Mouse (Mus musculus) ES-CJ7 (cell line): ENCODE data around the gene B230118H07Rik.

ENCODE experiments used
- DNase-seq: peaks from one replicate; pipeline ENCODE4 v3.0.0; 2011; ENCODE audit warnings: low read depth, low spot score

The B230118H07Rik gene

DNA sequence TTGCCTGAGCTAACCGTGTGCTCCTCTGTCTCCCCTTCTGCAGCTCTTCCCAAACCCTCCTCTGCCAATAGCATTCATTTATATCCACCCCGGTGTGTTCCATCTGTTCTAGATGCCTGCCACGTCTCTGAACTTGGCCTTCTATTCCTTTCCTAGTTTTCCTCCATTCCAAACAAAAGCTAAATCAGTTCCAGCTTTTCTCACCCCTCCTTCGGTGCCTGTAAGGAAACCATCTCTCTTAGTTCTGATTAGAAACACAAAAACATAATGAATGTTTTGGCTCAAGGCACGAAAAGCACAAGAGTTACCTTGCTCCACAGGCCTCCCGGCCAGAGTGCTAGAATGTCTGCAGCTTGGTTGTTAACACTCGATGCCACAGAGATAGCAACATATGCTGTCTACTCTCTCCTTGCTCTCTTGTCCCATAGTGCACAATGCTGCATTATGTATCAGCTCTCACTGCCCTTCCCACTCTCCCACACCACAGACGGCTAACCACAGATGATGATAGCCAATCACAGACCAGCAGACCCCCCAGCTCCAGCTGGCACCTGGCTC is at the start of gene B230118H07Rik, which contains the start of gene Rag1:
Gene B230118H07Rik, minus strand, starts transcription at position 419 of the 558 bp plus-strand sequence.
Gene Rag1, minus strand, starts transcription at position 388 of the 558 bp plus-strand sequence.
- no peak for DNase-seq

DNA sequence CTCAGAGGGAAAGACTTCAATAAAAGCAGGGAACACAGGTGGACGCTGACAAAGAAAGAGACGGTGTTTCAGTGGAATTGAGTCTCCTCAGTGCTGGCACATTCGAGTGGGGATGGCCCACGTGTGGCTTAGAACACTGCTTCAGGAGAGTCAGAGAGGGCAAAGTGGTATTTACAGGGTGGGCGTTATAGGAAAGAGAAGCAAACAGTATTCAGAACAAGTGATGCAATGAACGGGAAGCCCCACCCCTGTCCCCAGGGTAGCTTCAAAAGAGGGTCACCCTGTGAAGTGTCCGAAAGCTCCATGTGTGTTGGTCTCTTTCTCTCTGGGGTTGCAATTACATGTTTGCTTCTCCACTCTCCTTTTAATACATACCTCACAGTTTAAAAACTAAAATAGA is 46.3 kb upstream of the B230118H07Rik start:
- DNase-seq, result no peak

DNA sequence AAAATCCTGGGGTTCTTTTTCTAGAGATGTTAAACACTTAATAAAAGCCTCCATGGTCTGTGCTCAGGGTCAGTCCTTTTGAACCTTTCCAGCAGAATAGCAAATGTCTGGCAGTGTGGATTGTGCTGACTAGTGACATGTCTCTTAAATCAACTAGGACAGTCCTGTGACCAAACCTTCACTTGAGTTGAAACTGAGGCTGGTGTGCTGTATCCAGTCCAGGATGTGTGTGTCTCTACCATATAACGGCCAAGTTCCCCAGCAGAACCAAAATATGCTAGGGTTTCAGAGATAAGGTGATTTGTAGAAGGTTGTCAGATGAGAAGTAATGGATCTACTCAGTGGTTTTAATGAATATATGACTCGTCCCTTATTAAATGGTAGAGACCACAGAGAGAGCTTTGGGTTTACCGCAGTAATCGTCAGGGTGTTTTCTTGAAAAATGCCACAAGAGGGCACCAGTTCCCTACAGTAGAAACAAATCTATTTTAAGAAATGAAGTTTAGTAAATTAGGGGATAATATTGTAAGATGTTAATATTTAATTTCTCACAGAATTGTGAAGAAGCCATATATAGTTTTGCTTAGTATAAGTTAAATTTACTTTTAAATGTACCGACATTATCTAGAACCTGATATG is 44.4 kb upstream of the B230118H07Rik start:
- DNase-seq, result no peak

DNA sequence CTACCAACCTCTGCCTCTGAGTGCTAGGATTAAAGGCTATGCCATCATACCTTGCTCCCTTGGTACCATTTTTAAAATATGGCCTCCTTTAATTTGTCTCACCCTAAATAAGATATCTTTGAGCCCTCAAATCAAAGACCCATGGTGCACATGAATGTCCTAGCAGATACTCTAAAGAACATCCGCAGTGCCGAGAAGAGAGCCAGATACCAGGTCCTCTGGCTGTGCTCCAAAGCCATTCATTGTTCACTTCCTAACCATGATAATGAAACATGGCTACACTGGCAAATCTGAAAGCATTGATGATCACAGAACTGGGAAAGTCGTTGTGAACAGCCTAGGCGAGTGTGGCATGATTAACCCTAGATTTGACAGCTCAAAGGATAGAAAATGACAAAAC is 43.7 kb upstream of the B230118H07Rik start:
- DNase-seq, result no peak

DNA sequence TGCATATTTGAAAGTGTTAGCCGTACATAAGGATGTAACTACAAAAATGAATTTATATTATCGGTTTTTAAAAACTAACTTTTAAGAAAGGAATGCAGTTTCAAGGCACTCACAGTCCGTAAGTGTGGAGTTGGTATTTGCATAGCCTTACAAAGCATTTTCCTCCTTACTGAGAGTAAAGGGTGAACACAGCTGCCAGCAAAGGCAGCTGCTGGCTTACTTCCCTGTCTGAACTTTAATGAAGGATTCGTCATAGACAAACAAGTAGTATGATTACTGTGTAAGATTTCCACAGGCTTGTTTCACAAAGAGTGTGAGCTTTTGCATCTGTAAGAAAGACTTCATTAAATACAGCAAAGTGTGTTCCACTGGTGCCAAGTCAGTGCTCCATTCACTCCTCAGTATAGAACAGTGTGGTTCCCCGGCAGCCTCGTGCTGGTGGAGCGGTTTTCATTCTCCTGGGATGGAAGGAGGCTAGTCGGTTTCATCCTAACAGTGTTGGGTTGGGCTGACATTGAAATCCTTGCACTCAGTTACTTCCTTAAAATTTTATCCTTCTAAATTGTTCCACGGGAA is 41.0 kb upstream of the B230118H07Rik start:
- DNase-seq, result no peak

DNA sequence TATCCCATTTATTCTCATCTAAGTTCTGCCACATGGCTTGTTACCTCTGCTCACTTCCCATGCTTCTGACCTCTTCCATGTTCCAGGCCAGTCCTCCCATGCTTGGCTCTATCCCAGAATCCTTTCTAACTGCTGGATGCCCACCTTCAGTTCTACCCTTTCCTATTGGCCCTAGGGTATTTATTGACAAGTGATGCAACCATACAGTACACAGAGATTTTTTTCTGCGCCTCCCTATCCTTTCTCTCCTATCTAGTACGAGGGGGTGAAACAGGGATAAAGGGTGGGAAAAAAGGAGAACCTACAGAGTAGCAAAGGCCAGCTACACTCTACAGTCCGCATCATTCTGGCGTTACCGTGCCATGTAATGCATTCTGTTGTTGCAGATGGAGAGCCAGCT is 38.7 kb upstream of the B230118H07Rik start:
- no peak for DNase-seq

DNA sequence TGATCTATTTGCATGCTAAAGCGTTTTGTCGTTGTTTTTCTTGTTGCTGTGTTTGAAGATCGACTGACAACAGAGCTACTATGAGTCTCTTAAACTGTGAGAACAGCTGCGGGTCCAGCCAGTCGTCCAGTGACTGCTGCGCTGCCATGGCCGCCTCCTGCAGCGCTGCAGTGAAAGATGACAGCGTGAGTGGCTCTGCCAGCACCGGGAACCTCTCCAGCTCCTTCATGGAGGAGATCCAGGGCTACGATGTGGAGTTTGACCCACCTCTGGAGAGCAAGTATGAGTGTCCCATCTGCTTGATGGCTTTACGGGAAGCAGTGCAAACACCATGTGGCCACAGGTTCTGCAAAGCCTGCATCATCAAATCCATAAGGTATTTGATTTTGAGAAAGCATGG is 35.1 kb upstream of the B230118H07Rik start:
- no peak for DNase-seq

DNA sequence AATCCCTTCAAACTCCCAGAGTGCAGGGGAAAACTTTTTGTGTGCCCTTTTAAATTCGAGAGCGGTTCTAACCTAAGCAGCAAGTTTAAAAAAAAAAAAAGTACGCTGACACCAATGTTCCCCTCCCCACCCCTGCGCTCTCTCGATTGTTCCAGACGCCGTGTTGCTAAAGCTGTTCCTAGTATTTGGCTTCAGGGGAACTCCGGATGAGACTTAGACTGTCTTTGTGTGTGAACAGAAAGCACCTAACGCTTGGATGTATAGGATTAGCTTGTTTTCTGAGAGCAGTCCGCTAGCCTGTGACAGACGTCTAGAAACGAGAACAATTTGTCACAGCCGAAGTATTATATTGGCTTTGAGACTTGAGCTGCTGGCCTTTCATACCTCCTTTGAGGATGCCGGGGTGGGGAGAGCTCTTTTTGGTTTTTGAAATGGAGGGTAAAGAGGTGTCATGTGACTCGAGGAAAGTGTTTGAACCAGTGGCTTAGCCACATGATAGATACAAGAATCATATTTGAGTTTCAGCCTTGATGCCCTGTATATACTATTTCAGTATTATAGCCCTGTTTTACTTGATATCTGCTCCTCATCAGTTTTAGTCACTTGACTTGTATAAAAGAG is 29.9 kb upstream of the B230118H07Rik start:
- DNase-seq, result peak; percentile 17

DNA sequence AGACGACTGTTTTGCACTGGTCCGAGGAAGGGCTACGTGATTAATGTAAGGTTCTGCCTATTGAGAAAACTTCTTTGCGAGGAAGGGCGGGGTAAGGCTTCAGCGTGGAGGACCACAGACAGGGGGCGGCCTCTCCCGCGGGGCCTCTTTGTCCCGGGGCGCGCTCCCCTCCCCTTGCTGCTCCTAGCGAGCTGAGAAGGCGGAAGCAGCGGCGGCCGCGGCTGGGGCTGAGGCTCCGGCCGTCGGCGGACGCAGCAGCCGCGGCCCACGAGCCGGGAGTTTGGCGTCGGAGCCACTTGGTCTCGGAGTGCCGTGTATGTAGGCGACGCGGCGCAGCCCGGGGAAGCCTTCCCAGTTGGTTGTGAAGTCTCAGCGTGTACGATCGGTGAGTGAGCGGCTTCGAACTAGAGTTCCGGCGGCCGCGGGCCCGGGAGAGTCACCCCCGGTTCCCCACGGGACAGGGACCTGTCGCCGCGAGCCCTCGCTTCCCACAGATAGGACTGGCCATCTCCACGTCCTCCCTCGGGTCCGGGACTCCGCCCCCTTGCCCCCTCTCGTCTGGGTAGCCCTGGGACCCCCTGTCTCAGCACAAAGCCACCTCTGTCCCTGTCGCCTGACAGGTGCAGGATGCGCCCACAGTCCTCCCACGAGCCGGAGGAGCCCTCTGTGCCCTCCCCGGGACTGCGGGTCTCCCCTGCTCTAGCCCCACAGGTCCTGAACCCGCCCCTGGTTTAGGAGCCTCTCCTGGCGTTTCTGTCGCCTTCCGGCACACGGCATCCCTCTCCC is 29.1 kb upstream of the B230118H07Rik start, which contains the start of gene Traf6:
Gene Traf6, plus strand, starts transcription at position 194 of the 786 bp plus-strand sequence.
- DNase-seq, result peak; percentile 81

DNA sequence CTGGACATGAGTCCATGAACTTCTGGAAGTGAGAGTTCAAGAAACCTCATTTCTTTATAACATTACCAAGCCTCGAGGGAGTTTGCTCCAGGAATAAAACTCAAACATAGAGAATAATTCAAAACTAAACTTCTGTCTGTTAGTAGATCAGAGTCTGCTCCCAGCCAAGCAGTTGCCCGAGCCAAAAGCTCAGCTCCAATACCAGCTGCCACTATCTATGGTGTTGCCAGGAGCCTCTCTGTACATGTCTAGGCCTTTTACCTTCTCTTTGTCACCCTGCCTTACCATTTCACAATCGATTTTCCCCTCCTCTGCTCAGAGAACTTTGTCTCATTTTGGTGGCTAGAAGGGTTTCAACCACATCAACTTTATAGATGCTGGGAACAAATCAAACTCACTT is 24.2 kb upstream of the B230118H07Rik start:
- no peak for DNase-seq

DNA sequence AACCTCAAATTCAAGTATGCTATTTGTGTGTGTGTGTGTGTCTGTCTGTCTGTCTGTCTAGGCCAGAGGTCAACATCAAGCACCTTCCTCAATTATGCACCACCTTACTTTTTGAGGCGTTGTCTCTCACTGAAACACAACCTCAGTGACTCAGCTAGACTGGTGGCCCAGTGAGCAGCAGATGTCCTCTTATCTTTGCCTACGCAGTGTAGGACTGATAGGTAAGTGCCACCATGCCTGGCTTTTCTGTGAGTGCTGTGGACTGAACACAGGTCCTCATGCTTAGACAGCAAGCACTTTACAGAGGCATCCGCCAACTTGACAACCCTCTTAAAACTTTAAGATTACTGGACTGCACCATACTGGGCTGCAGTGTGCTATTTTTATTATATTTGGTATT is 19.4 kb upstream of the B230118H07Rik start:
- no peak for DNase-seq

DNA sequence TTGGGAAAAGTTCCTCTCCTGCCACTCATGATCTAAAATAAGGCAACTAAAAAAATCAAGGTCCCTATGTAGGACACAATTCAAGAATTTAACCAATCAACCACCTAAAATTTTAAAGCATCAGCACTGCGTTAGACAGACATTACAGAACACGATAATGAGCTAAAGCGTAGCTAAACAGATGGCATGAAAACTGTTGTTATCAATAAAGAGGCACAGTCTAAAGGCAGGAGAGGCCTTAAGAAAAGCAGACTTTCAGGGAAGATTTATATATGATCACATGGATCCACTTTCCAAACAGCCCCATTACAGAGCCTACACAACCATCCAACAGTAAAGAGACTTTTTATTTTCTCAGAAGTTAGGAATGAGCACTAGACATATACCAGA is 16.4 kb upstream of the B230118H07Rik start:
- DNase-seq, result no peak

DNA sequence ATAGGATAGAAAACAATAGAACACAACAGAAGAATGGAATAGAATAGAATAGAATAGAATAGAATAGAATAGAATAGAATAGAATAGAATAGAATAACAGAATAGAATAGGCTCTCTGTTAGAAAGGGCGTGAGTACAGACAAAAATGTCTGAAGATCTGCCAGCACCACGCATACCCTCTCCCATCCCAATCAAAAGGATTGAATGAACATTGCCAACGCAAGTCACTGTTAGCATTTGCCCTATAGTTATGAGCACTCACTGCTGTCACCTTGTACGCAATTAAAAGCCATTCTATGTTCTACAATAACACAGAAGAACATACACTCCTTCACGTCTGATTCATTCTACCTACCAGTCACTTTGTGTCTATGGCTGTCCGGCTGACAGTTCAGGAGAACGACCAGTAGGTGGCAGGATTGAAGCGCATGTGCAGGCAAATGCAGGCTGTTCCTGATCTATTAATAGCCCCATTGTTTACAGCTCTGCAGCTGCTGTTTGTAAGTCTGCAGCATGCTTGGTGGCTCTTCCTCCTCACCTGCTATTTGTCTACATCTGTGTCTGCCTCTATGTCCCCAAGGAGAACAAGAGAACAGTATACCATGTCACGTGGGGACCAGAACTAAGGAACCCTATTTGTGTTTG is 15.8 kb upstream of the B230118H07Rik start:
- DNase-seq, result peak; percentile 84

DNA sequence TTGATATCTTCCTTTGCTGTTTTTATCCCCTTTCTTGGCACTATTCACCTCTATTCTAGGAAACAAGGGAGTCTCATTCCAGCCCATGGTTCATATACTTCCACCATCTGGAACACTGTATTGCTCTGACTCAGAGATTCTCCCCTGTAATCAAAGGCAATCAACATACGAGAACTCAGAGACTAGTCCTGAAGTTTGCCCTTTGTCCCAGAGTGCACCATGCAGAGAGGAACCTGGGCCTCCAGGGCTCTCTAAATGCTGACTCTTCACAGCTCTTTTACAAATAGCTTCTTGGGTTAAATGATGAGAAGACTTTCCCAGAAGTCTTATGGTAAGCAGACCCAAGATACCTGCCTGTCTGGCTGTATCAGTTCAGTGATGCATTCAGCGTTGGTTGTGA is 11.2 kb upstream of the B230118H07Rik start:
- DNase-seq, result no peak

DNA sequence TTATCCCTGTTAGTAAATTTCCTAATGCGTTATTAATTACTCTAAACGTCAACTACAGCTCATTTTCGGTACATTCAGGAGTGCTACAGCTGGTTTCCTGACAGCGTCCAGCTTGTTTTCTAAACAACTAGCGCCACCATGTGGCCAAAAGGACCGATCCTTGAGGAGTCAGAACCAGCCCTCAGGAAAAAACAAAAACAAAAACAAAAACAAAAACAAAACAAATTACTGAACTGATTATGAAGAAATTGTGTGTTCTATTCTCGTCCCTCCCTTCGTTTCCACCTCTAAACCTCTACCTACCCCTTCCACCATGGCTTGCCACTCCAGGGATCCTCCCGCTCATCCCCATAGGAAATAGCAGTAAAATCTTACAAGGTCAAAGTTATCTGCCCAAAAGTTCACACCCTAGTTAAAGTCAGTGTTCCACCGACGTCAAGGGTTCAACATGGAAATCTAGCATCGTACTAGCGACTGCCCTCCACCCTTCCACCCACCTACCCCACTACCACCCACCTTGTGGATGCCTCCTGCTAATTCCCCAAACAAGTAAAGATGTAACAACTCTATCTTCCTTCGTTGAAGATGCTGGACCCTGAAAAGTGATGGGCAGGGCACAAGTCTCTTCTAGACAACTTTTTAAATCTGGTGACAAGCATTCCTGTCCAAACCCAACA is 3.7 kb upstream of the B230118H07Rik start:
- peak; percentile 56 for DNase-seq

DNA sequence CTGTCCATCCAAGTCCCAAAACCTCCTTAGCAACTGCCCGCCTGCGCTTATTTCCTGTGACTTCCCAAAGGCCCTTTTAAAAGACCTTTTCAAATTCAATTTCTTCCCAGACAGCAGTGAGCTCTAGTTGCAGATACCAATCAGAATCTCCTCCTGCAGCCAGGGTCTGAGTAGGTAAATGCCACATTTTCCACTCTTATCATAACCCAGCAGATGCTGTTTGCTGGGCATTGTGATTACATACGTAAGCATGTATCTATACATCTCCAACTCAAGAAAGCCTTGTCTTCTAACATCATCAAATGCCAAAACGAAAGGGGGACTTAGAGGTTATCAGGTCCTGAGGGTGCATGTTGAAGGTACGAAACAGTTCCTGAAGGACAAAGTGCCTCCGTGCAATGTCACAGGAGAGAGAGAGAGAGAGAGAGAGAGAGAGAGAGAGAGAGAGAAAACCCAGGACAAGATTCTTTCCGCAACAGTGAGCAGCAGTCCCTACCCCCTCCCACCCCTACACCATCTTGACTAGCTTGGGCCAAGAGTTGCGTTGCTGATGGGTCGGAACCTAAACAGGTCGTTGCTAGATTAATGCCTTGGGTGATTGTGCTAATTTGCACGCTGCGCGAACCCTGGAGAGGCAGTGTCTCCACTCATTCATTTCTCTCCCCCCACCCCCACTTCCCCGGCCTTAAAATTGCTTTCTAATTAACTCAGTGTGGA is 3.0 kb upstream of the B230118H07Rik start:
- DNase-seq, result no peak

DNA sequence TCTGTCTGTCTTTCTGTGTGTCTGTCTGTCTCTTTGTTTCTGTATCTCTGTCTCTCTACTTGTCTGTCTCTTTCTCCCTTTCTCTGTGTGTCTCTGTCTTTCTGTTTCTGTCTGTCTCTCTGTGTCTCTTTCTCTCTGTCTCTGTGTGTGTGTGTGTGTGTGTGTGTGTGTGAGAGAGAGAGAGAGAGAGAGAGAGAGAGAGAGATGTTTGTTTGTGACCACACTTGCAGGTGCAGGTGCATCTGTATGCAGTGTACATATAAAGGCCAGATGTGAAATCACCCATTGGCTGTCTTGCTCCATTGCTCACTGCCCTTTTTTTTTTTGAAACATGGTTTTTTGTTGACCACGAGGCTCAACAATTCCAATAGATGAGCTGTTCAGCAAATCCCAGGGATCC is 1.1 kb upstream of the B230118H07Rik start:
- DNase-seq, result no peak

DNA sequence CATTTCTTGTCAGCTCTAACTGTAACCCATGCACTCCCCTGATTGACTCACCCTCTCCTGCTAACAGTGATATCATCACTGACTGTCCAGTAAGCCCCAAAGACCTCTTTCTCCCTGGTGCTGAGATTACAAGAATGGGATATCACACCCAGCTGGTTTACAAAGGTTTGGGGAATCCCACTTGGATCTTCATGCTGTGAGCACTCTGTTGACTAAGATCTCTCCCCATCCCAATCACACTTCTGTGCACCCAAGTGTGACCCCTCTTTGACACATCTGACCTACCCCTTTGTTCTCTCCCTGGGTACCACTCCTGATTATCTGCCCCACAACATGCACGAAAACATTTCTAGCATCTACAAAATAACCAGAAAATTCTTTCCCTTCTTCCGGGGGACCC is 971 bp downstream of the B230118H07Rik start:
- DNase-seq, result no peak

DNA sequence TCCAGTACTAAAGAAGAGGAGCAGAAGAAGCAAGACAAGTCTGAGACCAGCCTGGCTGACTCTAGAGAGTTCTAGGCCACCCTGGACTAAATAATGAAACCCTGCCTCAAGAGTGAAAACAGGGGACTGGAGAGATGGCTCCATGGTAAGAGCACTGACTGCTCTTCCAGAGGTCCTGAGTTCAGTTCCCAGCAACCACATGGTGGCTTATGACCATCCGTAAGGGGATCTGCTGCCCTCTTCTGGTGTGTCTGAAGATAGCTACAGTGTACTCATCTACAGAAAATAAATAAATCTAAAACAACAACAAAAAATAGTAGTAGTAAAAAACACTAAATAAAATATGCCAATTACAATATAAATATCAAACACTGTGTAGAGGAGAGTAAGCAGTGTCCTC is 3.5 kb downstream of the B230118H07Rik start:
- DNase-seq, result no peak

DNA sequence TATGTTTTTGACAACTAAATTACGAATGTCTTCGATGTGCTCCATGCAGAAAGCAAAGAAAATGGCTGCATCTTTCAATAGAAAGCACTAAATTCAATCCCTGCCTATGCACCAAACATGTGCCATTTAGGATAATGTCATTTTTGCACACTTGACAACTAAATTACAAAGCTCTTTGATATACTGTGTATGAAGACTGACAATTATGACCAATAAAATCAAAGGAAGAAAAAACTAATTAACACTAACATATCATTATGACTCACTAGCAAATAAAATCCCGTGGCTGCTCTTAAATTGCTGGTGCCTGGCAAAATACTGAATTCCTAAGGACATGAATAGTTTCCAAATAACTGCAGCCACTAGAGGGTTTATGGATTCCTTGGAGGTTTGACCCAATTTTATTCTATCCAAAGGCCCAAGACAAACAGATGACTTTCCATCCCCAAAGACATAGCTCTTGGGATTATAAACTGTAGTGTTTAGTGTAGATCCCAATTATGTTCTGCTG is 9.4 kb downstream of the B230118H07Rik start:
- DNase-seq, result no peak
